Mouse (Mus musculus) liver, embryonic 14.5 days (tissue): ENCODE data around the gene Ahcyl2.

ENCODE experiments used
- CTCF ChIP-seq: IDR thresholded peaks from 2 replicates; pipeline ENCODE4 v1.5.1; 2016; ENCODE audit warnings: antibody characterized with exemption, low read depth, control low read depth
- EP300 ChIP-seq: IDR thresholded peaks from 2 replicates; pipeline ENCODE4 v1.6.1; 2016; ENCODE audit warnings: antibody characterized with exemption, low read depth

- no peak for TF ChIP-seq EP300
- TF ChIP-seq CTCF, result no peak
Measured at GRCm38 (mm10) chr6:29931181-29931580, 163.4 kb downstream of the Ahcyl2 start.
